Mouse (Mus musculus): Measurements from ENCODE around the gene Tep1.
"Not testable (repeated sequence)": the region's sequence is repeated elsewhere in the genome, so short reads cannot be mapped to it uniquely, and the experiment has no call there.

Gene Tep1

GRCm38 (mm10) chr14:50869889-50870804 is at the start of gene Tep1:
Tep1 (minus strand) TSS chr14:50870560.
- DNase-seq: peak; percentile 85 to 89

- no peak for DNase-seq
Observed at GRCm38 (mm10) chr14:50911356-50911755, 41.0 kb upstream of the Tep1 start.

GRCm38 (mm10) chr14:50908126-50908525 is 37.8 kb upstream of the Tep1 start:
- no peak for DNase-seq

GRCm38 (mm10) chr14:50905327-50905726 is 35.0 kb upstream of the Tep1 start:
- DNase-seq: not testable (repeated sequence)

GRCm38 (mm10) chr14:50904828-50905129 is 34.4 kb upstream of the Tep1 start:
- DNase-seq: no peak

GRCm38 (mm10) chr14:50903973-50904827 is 33.8 kb upstream of the Tep1 start:
- DNase-seq: no peak

GRCm38 (mm10) chr14:50897992-50898391 is 27.6 kb upstream of the Tep1 start:
- not testable (repeated sequence) for DNase-seq

- no peak for DNase-seq
Observed at GRCm38 (mm10) chr14:50897374-50897765, 27.0 kb upstream of the Tep1 start, which contains the start of gene Klhl33. Klhl33 (minus strand) TSS chr14:50897507.

- DNase-seq: no peak
Observed at GRCm38 (mm10) chr14:50896747-50897373, 26.5 kb upstream of the Tep1 start.

- DNase-seq: no peak
Observed at GRCm38 (mm10) chr14:50895985-50896746, 25.8 kb upstream of the Tep1 start.

GRCm38 (mm10) chr14:50895407-50895806 is 25.0 kb upstream of the Tep1 start:
- no peak for DNase-seq

- no peak for DNase-seq
Observed at GRCm38 (mm10) chr14:50892541-50893459, 22.4 kb upstream of the Tep1 start.

- no peak for DNase-seq
Observed at GRCm38 (mm10) chr14:50892091-50892490, 21.7 kb upstream of the Tep1 start.

GRCm38 (mm10) chr14:50891621-50892020 is 21.3 kb upstream of the Tep1 start:
- no peak for DNase-seq

- DNase-seq: no peak
Observed at GRCm38 (mm10) chr14:50876236-50876950, 6.0 kb upstream of the Tep1 start.

GRCm38 (mm10) chr14:50875591-50876230 is 5.4 kb upstream of the Tep1 start:
- no peak for DNase-seq

- DNase-seq: no peak
Observed at GRCm38 (mm10) chr14:50875175-50875574, 4.8 kb upstream of the Tep1 start.

GRCm38 (mm10) chr14:50871284-50871683 is 924 bp upstream of the Tep1 start:
- peak in 1 of 2 experiments; percentile 7 for DNase-seq

- DNase-seq: no peak
Observed at GRCm38 (mm10) chr14:50870805-50871143, 414 bp upstream of the Tep1 start.

GRCm38 (mm10) chr14:50868656-50869055 is 1.7 kb downstream of the Tep1 start:
- no peak for DNase-seq

All from B cell, adult 2 months (primary cell).